ENCODE assay signal across 8 mouse cellular contexts in the genomic region with DNA sequence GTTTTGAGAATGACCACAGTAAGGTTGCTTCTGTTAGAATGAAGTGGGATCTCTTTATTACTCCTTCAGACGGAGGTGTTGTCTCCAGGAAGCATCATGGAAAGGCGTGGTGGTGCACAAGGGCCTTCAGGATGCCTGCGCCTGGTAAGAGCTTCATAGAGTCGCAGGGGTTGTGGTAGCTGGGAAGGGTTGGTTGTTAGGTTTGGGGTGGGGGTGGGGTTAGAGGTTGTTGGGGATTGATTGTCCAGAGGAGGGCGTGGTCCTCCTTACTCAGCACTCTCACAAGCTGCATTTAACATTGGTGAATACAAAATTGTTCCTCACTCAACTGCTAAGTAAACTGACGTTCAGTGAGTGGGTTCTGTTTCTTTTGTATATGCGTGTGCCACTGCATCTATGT. TPM values are rescaled to one million over a fixed set of nuclear protein-coding genes. Genes with fewer than 3 reads are reported as not detected.
A peak's percentile ranks its signal among the peaks of the same experiment; 100 is the strongest.
DNase-seq lines count a peak whose midpoint lies in the region; ATAC-seq and TF ChIP-seq lines count a peak whose summit lies in the region.

No protein-coding gene starts in this region.

- WGBS in embryonic facial prominence, embryonic 12.5 days = 17% methylated on average over 7 of the region's 7 CpGs
- WGBS in intestine, postnatal 0 days = 7% methylated on average over 7 of the region's 7 CpGs
- WGBS in neural tube, embryonic 15.5 days = 24% methylated on average over 7 of the region's 7 CpGs

- H3K4me2 ChIP-seq in embryonic facial prominence, embryonic 12.5 days (replicated peaks) = peak overlapping the region; percentile 79
- peak overlapping the region; percentile 77 for H3K4me2 ChIP-seq in intestine, postnatal 0 days (replicated peaks; ENCODE audit: low read depth)
- H3K4me2 ChIP-seq in neural tube, embryonic 15.5 days = peak overlapping the region; percentile 92

- H3K9ac ChIP-seq in embryonic facial prominence, embryonic 12.5 days = peak overlapping the region; percentile 87
- peak overlapping the region; percentile 72 for H3K9ac ChIP-seq in intestine, postnatal 0 days (ENCODE audit: low read depth, low read length)
- H3K9ac ChIP-seq in neural tube, embryonic 15.5 days (replicated peaks) = peak overlapping the region; percentile 75

- no peaks in the 10 kb centered on the region for H3K9me3 ChIP-seq in embryonic facial prominence, embryonic 12.5 days
- no peaks in the 10 kb centered on the region for H3K9me3 ChIP-seq in intestine, postnatal 0 days (ENCODE audit: control insufficient read depth)
- H3K9me3 ChIP-seq in neural tube, embryonic 15.5 days (replicated peaks) = no peaks in the 10 kb centered on the region

- H3K36me3 ChIP-seq in embryonic facial prominence, embryonic 12.5 days = peaks cover 44% of the 10 kb centered on the region
- peaks cover 45% of the 10 kb centered on the region for H3K36me3 ChIP-seq in intestine, postnatal 0 days (ENCODE audit: control insufficient read depth, insufficient read depth)
- peaks cover 48% of the 10 kb centered on the region for H3K36me3 ChIP-seq in neural tube, embryonic 15.5 days

- ATAC-seq in embryonic facial prominence, embryonic 12.5 days (ENCODE audit: insufficient number of reproducible peaks, insufficient read depth, low FRiP score, low TSS enrichment) = no peak
- ATAC-seq in intestine, postnatal 0 days = no peak
- ATAC-seq in neural tube, embryonic 15.5 days (ENCODE audit: low FRiP score) = no peak

- H3K4me3 ChIP-seq in layer of hippocampus, adult 2 months = peak overlapping the region; percentile 67
- peak overlapping the region; percentile 90 for H3K4me3 ChIP-seq in embryonic facial prominence, embryonic 12.5 days
- H3K4me3 ChIP-seq in intestine, postnatal 0 days (ENCODE audit: low read depth, low read length) = peak overlapping the region; percentile 58
- peak overlapping the region; percentile 75 for H3K4me3 ChIP-seq in neural tube, embryonic 15.5 days (replicated peaks)

- intact Hi-C loops in left cerebral cortex, postnatal 14 days (cut with DNase I) = loop anchor here (5.0 kb wide), 1 partner anchor 135 kb away; no protein-coding TSS in a partner anchor

- no peak overlapping the region for H3K27ac ChIP-seq in layer of hippocampus, adult 2 months
- H3K27ac ChIP-seq in embryonic facial prominence, embryonic 12.5 days = peak overlapping the region; percentile 42; the same call in 1 of the 2 replicates
- H3K27ac ChIP-seq in intestine, postnatal 0 days (ENCODE audit: low read depth, low read length) = peak overlapping the region; percentile 35; the same call in 1 of the 2 replicates
- H3K27ac ChIP-seq in neural tube, embryonic 15.5 days (replicated peaks) = no peak overlapping the region

- H3K27me3 ChIP-seq in embryonic facial prominence, embryonic 12.5 days = no peaks in the 10 kb centered on the region
- no peaks in the 10 kb centered on the region for H3K27me3 ChIP-seq in intestine, postnatal 0 days (replicated peaks; ENCODE audit: control insufficient read depth, insufficient read depth, low read length)
- H3K27me3 ChIP-seq in neural tube, embryonic 15.5 days (replicated peaks) = no peaks in the 10 kb centered on the region

- no peak for TF ChIP-seq CTCF in layer of hippocampus, adult 2 months (conservative IDR thresholded peaks at IDR 0.05)
- TF ChIP-seq CTCF in intestine, postnatal 0 days (IDR thresholded peaks at IDR 0.05; ENCODE audit: low read depth) = no peak

- H3K4me1 ChIP-seq in embryonic facial prominence, embryonic 12.5 days = peaks cover 33% of the 10 kb centered on the region
- peaks cover 9% of the 10 kb centered on the region for H3K4me1 ChIP-seq in intestine, postnatal 0 days (replicated peaks; ENCODE audit: control insufficient read depth, insufficient read depth, low read length)
- peaks cover 49% of the 10 kb centered on the region for H3K4me1 ChIP-seq in neural tube, embryonic 15.5 days

- no peak for DNase-seq in layer of hippocampus, adult 2 months (ENCODE audit: low spot score in 2 of 2)
- no peak for DNase-seq in layer of hippocampus, adult 11-12 months (ENCODE audit: low spot score)
- no peak for DNase-seq in layer of hippocampus, adult 8-10 months (ENCODE audit: low spot score in 2 of 2)
- no peak for DNase-seq in left cerebral cortex, adult 8-10 months (ENCODE audit: low spot score in 2 of 2)
- no peak for DNase-seq in left cerebral cortex, postnatal 14 days (ENCODE audit: low spot score in 2 of 2)

RNA-seq across cellular contexts. Expression of gene Cygb, which starts 18.5 kb away (rescaled TPM):
- 10 to 100 TPM; 71.9 to 73.5 TPM for total RNA-seq in layer of hippocampus, adult 2 months (2021)
- 6.4 and 7.1 TPM in 2 replicates for polyA plus RNA-seq in embryonic facial prominence, embryonic 12.5 days (2016; fragmentation: Nextera tagmentation; extraction: Ambion mirVana)
- polyA plus RNA-seq in intestine, postnatal 0 days (2015; fragmentation: Nextera tagmentation; extraction: Ambion mirVana) = 17.5 and 20.2 TPM in 2 replicates
- 28.7 and 31.1 TPM in 2 replicates for polyA plus RNA-seq in neural tube, embryonic 15.5 days (2015; fragmentation: Nextera tagmentation; extraction: Ambion mirVana)
- 10 to 100 TPM; 57.2 to 76.1 (median 63.0) TPM for total RNA-seq in layer of hippocampus, adult 8-10 months (2022)
- 10 to 100 TPM; 55.8 to 62.7 (median 58.2) TPM for total RNA-seq in left cerebral cortex, adult 8-10 months (2022)
- total RNA-seq in left cerebral cortex, postnatal 14 days (2021) = 10 to 100 TPM; 26.7 to 34.7 TPM

RNA-seq across cellular contexts. Expression of gene Prcd, which starts 19.3 kb away (rescaled TPM):
- total RNA-seq in layer of hippocampus, adult 2 months (2021) = 1 to 10 TPM; 5.6 to 5.7 TPM
- 0.59 and 0.86 TPM in 2 replicates for polyA plus RNA-seq in embryonic facial prominence, embryonic 12.5 days (2016; fragmentation: Nextera tagmentation; extraction: Ambion mirVana)
- 0.84 and 1.1 TPM in 2 replicates for polyA plus RNA-seq in intestine, postnatal 0 days (2015; fragmentation: Nextera tagmentation; extraction: Ambion mirVana)
- polyA plus RNA-seq in neural tube, embryonic 15.5 days (2015; fragmentation: Nextera tagmentation; extraction: Ambion mirVana) = 3.1 and 3.4 TPM in 2 replicates
- 1 to 10 TPM; 4.8 to 8.5 (median 5.8) TPM for total RNA-seq in layer of hippocampus, adult 8-10 months (2022)
- 1 to 10 TPM; 5.0 to 7.0 (median 5.5) TPM for total RNA-seq in left cerebral cortex, adult 8-10 months (2022)
- 1 to 10 TPM; 2.8 to 3.0 TPM for total RNA-seq in left cerebral cortex, postnatal 14 days (2021)

RNA-seq across cellular contexts. Expression of gene Rhbdf2, which starts 45.8 kb away (rescaled TPM):
- total RNA-seq in layer of hippocampus, adult 2 months (2021) = 1 to 10 TPM; 1.4 to 1.6 TPM
- 4.5 and 4.7 TPM in 2 replicates for polyA plus RNA-seq in embryonic facial prominence, embryonic 12.5 days (2016; fragmentation: Nextera tagmentation; extraction: Ambion mirVana)
- polyA plus RNA-seq in intestine, postnatal 0 days (2015; fragmentation: Nextera tagmentation; extraction: Ambion mirVana) = 7.6 and 8.4 TPM in 2 replicates
- polyA plus RNA-seq in neural tube, embryonic 15.5 days (2015; fragmentation: Nextera tagmentation; extraction: Ambion mirVana) = 1.4 and 4.0 TPM in 2 replicates
- 1 to 10 TPM; 1.1 to 2.5 (median 1.8) TPM for total RNA-seq in layer of hippocampus, adult 8-10 months (2022)
- total RNA-seq in left cerebral cortex, adult 8-10 months (2022) = 1 to 10 TPM; 1.1 to 1.6 (median 1.3) TPM
- total RNA-seq in left cerebral cortex, postnatal 14 days (2021) = 1 to 10 TPM; 1.5 to 1.9 TPM

Comparison
In these comparisons a context has a peak if more than half of its experiments do, and no peak if none do; other contexts are left out.
1. H3K27ac ChIP-seq: peak in embryonic facial prominence, embryonic 12.5 days (single experiment) and intestine, postnatal 0 days (single experiment); none in layer of hippocampus, adult 2 months (single experiment) and neural tube, embryonic 15.5 days (single experiment).
2. Peak in every context shown above with its lines, with median percentiles within 50 percentile points of each other: H3K4me3 ChIP-seq, H3K4me2 ChIP-seq and H3K9ac ChIP-seq.